Mouse (Mus musculus): ENCODE results near the gene Pth2.
A peak's percentile ranks its signal among the peaks of the same experiment; 100 is the strongest.

The Pth2 gene

GRCm38 (mm10) chr7:45175398-45175797 is 5.4 kb upstream of the Pth2 start:
- DNase-seq = no peak

GRCm38 (mm10) chr7:45175929-45176328 is 4.9 kb upstream of the Pth2 start:
- DNase-seq = no peak

DNA sequence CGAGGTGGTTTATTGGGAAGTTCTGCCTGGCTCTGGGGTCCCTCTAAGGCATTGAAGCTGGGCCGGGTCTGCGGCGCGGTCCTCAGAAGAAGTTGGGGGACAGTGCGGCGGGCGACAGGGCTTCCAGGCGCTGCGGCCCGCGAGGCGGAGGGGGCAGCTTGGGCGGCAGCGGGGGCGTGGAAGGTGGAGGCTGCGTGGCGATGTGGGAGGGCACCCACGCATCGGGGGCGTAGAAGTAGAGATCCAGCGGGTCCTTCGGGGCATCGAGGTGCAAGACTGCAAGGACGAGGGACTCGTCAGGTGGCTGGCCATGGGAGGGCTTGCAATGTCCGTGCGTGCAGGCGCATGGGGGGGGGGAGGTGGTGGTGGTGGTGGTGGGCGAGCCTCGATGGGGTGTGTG is 4.4 kb upstream of the Pth2 start:
- no peak for DNase-seq

DNA sequence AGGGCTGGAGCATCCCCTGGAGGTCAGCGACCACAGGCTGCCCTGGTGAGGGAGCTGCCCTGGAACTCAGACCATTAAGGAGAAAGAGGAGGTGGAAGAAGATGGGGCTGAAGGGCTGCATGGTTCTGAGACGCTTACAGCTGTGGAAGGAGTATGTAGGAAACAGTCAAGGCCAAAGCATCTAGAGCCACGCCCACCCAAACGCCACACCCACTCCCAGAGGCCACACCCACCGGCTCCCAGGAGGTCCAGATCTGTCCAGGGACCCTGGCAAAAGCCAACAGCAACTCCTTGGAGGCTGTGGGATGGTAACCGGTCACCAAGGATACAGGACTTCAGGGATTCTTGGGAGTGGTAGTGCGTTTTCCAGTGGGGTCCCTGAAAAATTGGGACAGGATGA is 2.2 kb upstream of the Pth2 start:
- no peak for DNase-seq

- DNase-seq = no peak
Measured at GRCm38 (mm10) chr7:45179469-45179868, 1.3 kb upstream of the Pth2 start, which contains the start of gene Gfy. Gene Gfy (minus strand): TSS chr7:45179569.

GRCm38 (mm10) chr7:45181540-45181939 is 745 bp downstream of the Pth2 start:
- DNase-seq = no peak

GRCm38 (mm10) chr7:45182199-45182601 is 1.4 kb downstream of the Pth2 start:
- peak; percentile 85 for DNase-seq

GRCm38 (mm10) chr7:45182606-45183005 is 1.8 kb downstream of the Pth2 start:
- DNase-seq = no peak

GRCm38 (mm10) chr7:45183672-45184071 is 2.9 kb downstream of the Pth2 start:
- DNase-seq = no peak

DNA sequence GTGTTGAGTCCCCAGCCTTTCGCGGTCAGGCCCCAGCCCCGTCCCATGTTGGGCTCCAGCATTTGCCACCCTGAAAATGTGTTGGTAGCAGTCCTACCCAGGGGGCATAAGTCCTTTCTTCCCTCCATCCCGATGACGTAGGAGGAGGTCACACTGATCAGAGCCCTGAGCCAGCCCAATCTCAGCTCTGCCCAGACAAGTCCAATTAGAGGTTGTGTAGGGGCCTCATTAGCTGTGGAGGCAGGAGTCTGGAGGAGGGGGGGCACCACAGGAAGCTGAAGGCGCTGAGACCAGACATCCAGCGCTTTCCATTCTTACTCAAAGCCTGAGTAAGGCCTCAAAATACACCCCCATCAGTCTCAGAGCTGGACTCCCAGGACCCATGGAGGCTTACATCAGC is 5.1 kb downstream of the Pth2 start:
- no peak for DNase-seq

DNA sequence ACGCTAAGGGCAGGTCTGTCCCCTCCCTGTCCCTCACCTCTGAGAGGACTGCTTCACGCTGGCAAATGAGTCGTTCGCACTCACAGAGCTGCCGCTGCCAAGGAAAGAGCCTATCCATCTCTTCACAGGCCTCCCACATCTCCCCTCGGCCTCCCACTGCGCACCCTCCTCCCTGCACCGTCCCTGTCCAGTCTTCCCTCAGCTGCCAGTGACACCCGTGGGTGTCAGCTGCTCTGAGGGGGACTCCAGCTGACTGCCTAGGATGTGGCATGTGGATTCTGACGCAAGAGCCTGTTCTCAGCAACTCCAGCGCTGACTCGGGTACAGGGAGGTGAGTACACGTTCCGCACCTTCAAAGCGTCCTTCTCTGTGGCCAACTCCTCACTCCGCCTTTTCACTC is 8.8 kb downstream of the Pth2 start:
- DNase-seq = no peak

GRCm38 (mm10) chr7:45190186-45190585 is 9.4 kb downstream of the Pth2 start:
- no peak for DNase-seq

GRCm38 (mm10) chr7:45191161-45191560 is 10.4 kb downstream of the Pth2 start:
- DNase-seq = no peak

- DNase-seq = peak; percentile 82
Measured at GRCm38 (mm10) chr7:45191803-45192363, 11.1 kb downstream of the Pth2 start.

- peak; percentile 37 for DNase-seq
Measured at GRCm38 (mm10) chr7:45192585-45193310, 12.0 kb downstream of the Pth2 start.

- DNase-seq = peak; percentile 63
Measured at GRCm38 (mm10) chr7:45193406-45193805, 12.6 kb downstream of the Pth2 start.

DNA sequence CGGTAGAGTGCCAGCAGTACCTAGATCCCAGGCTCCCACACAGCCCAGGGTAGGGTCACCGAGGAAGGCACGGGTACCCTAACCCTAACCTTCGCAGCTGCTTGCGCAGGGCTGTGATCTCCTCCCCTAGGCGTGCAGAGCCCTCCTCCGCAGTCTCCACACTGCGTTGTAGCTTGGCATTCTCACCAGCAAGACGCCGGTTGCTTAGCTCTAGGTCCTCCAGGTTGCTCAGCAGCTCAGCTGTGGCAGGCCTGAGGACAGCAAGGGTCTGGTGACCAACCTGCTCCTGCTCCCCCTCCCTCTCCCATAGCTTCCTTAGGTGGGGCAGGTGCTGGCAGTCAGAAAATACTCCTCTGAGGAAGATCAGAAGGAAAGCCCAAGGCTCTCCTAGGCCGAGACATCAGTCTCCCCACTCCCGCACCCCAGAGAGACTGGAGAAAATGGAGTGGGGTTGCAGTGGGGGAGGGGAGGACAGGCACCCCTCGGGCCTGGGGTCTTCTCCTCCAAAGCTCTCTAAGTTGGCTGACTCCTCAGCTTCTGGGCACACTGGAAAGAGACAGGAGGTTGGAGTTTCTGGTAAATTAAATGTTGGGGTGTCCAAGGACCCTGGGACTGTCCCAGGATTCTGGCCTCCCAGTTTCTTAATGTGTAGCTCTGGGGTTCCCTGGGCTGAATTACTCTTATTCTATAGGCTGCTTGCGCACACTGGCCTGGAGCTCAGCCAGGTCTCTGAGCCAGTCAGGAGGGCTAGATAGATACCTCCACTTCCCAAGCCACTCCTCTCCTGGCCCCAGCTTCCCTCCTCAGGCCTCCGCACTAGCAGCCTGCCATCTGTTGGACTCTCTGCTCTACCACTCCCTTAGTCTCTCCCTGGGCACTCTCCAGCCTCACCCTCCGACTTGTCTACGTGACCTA is 13.3 kb downstream of the Pth2 start:
- peak; percentile 54 for DNase-seq

DNA sequence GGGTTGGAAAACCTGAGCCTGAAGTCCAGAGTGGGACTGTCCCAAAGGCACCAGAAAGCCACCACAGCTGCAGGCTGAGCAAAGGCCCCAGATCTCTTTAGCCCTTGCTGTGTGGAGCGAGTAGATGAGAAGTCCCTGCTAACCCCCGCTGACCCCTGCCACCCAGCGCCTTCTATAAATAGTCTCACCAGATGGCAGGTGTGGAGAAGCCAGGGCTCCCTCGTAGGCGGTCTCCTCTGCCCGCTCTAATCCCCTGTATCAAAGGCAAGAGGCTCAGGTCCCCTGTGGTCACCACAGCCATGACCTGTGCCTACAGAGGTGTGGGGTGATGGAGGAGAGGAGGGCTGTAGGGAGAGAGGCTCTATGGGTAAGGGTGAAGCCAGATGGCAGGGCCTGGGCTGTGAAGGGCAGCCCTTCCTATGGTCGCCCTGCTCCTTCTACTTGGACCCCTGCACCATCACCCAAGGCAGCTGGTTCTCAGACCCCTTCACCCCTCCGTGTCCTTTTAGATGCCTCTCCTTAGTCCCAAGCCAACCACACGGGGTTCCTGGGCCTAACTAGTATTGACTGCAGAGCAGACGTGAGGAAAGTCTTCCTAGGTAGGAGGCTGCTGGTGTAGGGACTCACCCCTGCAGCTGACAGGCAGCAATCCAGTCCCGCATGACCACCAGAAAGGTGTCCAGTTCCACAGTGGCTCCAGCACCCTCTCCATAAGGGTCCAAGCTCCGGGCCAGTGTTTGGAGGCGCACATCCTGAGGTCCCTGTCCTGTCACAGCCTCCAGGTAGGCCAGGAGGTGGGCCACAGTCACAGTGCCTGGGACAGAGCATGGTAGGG is 14.8 kb downstream of the Pth2 start:
- DNase-seq = peak; percentile 51

GRCm38 (mm10) chr7:45196176-45196535 is 15.4 kb downstream of the Pth2 start:
- DNase-seq = peak; percentile 39

- DNase-seq = peak; percentile 27
Measured at GRCm38 (mm10) chr7:45196994-45197393, 16.2 kb downstream of the Pth2 start.

DNA sequence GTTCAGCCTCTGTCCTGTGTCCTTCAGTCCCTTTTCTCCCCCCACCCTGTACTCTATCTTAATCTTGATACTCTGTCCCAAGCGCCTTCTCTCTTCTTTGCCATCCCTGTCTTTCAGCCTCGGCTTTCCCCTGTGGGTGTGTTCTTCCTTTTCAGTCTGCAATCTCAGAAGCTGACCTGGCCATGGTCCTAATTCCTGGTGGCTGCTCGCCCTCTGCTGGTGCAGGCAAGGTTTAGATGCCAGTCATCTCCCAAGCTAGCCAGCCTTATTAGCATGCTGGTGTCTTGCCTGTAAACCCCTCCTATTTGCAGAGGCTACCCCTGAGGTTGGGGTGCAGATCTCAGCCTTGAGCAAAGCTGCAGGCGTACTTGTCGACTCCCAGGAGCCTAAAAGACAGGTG is 17.6 kb downstream of the Pth2 start:
- peak; percentile 91 for DNase-seq

DNA sequence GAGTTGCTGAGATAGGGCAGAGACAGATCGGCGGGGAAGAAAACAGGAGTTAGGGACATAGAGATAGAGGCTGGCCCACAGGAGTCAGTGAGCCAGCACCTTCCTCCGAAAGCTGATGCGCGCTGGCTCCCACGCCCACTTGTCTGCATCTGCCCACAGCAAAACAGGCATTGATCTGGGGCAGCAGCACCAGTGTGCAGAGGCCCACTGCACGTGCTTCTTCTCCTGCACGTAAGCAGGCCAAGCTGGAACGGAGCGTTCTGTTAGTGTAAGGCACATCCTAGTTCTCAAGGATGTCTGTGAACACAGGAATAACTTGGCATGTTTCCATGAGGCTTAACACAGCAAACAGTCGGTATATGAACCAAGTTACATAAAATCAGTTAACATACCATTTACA is 18.2 kb downstream of the Pth2 start:
- DNase-seq = no peak

DNA sequence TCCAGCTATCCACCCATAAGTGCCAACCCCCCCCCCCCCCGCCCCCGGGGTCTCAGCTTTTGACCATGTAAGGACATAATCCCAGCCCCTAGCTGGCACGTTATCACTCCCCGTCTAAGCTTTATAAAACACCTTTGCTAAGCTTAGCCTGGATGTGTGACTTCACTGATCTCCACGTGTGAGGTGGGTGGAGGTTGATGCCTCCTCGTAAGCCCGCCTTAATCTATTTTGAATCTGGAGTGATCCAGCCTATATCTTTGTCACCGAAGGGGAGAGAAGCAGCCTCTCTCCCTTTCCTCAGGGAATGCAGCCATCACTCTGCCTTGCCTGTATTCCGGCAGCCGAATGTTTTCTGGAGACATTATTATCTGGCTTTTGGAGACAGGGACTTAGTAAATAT is 21.9 kb downstream of the Pth2 start:
- DNase-seq = no peak
